Mouse (Mus musculus) kidney, adult 2 months (tissue): ENCODE results near the gene Phactr4.
A peak's percentile ranks its signal among the peaks of the same experiment; 100 is the strongest.

ENCODE experiments used
- CTCF ChIP-seq: fragments of 200-500 bp; conservative IDR thresholded peaks from 2 replicates; pipeline ENCODE4 v1.5.1; 2011; ENCODE audit warnings: low read depth, mild to moderate bottlenecking, control low read depth, low read length, moderate library complexity, mixed read lengths; ENCODE audit not compliant: insufficient read depth, insufficient read length
- POLR2A ChIP-seq: fragments of 200-500 bp; IDR thresholded peaks from one replicate; pipeline ENCODE4 v1.6.1; 2011; ENCODE audit warnings: low read depth, low read length, control low read depth

DNA sequence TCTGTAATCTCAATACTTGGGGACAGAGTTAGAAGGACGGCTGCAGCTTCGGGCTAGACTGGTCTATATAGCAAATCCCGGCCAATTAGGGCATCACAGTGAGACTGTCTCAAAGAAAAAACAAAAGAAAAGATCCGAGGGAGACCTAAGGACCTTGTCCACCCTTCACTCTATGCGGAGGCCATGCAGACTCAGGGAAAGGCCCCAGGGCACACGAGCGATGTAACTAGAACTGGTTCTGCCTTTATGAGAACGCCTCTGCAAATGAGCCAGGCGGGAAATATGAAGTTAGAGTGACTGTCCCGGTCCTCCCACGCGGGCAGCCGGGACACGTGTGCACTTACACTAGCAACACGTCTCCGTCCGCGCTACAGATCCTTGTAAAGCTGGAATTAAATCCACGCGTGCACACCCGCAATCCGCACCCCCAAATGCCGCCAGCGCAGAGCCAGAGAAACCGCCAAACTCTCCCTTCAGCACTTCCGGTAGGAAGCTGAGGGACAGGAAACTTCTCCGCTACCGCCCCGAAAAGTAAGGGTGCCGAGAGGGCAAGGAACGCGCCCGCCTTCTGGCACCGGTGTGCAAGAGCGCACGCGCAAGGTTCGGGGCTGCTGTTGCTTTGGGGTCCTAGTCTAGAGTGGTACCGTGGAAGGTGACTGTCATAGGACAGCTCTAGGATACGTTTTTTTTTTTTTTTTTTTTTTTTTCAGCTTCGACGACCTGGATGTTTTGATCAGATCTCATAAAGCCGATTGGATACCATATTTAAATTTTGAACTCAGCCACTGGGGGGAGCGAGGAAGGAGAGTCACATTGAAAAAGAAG, 41.4 kb upstream of the Phactr4 start, which contains the start of gene Med18:
- TF ChIP-seq CTCF (peak; percentile 33; the same call in 1 of the 2 replicates), POLR2A (peak; percentile 31)
